Mouse (Mus musculus): ENCODE measurements at regions not wholly inside any gene's neighbourhood (a gene's known extent, or its start where the extent isn't known, plus 50 kb on each side); places are given as distances from the start of the nearest gene placed in this dataset.
A peak's percentile ranks its signal among the peaks of the same experiment; 100 is the strongest.

GRCm38 (mm10) chr7:34587239-34587638 is 69.3 kb downstream of the Kctd15 start:
- no peak for ATAC-seq (replicated peaks; ENCODE audit: low FRiP score)
- no peak for DNase-seq (ENCODE audit: low spot score)
- 93% methylated on average over 3 of the region's 3 CpGs for WGBS

GRCm38 (mm10) chr7:34585312-34585865 is 71.1 kb downstream of the Kctd15 start:
- Histone ChIP-seq H3K4me2 (ENCODE audit: low read depth, low read length, severe bottlenecking) (no peak overlapping the region), H3K9me3 (ENCODE audit: control insufficient read depth, low read length) (no peaks in the 10 kb centered on the region; the same call in 1 of the 2 replicates), H3K4me1 (replicated peaks; ENCODE audit: control insufficient read depth, insufficient read depth, low read length) (no peaks in the 10 kb centered on the region), H3K36me3 (ENCODE audit: control insufficient read depth, insufficient read depth, low read length) (no peaks in the 10 kb centered on the region), H3K27me3 (ENCODE audit: control insufficient read depth, insufficient read depth, low read length) (no peaks in the 10 kb centered on the region), H3K4me3 (ENCODE audit: low read depth, low read length) (no peak overlapping the region), H3K9ac (ENCODE audit: low read length) (no peak overlapping the region), H3K27ac (ENCODE audit: low read depth, low read length) (no peak overlapping the region)
- DNase-seq (ENCODE audit: low spot score) (no peak), ATAC-seq (replicated peaks; ENCODE audit: low FRiP score) (no peak)
- 75% methylated on average over 4 of the region's 4 CpGs for WGBS

More at GRCm38 (mm10) chr7:34587239-34587638, 69.3 kb downstream of the Kctd15 start:
- no peaks in the 10 kb centered on the region for H3K27me3 ChIP-seq (ENCODE audit: control insufficient read depth, insufficient read depth, low read length)
- no peaks in the 10 kb centered on the region for H3K4me1 ChIP-seq (replicated peaks; ENCODE audit: control insufficient read depth, insufficient read depth, low read length)
- no peak overlapping the region for H3K9ac ChIP-seq (ENCODE audit: low read length)
- no peaks in the 10 kb centered on the region; the same call in 1 of the 2 replicates for H3K9me3 ChIP-seq (ENCODE audit: control insufficient read depth, low read length)
- H3K36me3 ChIP-seq (ENCODE audit: control insufficient read depth, insufficient read depth, low read length), result no peaks in the 10 kb centered on the region
- H3K4me2 ChIP-seq (ENCODE audit: low read depth, low read length, severe bottlenecking), result no peak overlapping the region
- no peak overlapping the region for H3K4me3 ChIP-seq (ENCODE audit: low read depth, low read length)
- H3K27ac ChIP-seq (ENCODE audit: low read depth, low read length), result no peak overlapping the region

GRCm38 (mm10) chr7:34584870-34585269 is 71.7 kb downstream of the Kctd15 start:
- H3K27ac ChIP-seq (ENCODE audit: low read depth, low read length), result no peak overlapping the region
- H3K27me3 ChIP-seq (ENCODE audit: control insufficient read depth, insufficient read depth, low read length), result no peaks in the 10 kb centered on the region
- H3K4me1 ChIP-seq (replicated peaks; ENCODE audit: control insufficient read depth, insufficient read depth, low read length), result no peaks in the 10 kb centered on the region
- H3K4me2 ChIP-seq (ENCODE audit: low read depth, low read length, severe bottlenecking), result no peak overlapping the region
- no peak overlapping the region for H3K9ac ChIP-seq (ENCODE audit: low read length)
- no peak for DNase-seq (ENCODE audit: low spot score)
- no peak overlapping the region for H3K4me3 ChIP-seq (ENCODE audit: low read depth, low read length)
- H3K9me3 ChIP-seq (ENCODE audit: control insufficient read depth, low read length), result no peaks in the 10 kb centered on the region; the same call in 1 of the 2 replicates
- ATAC-seq (replicated peaks; ENCODE audit: low FRiP score), result no peak
- no peaks in the 10 kb centered on the region for H3K36me3 ChIP-seq (ENCODE audit: control insufficient read depth, insufficient read depth, low read length)
- 95% methylated on average over 7 of the region's 7 CpGs for WGBS

GRCm38 (mm10) chr7:34580866-34581265 is 75.7 kb downstream of the Kctd15 start:
- no peaks in the 10 kb centered on the region for H3K27me3 ChIP-seq (ENCODE audit: control insufficient read depth, insufficient read depth, low read length)
- H3K4me2 ChIP-seq (ENCODE audit: low read depth, low read length, severe bottlenecking), result no peak overlapping the region
- ATAC-seq (replicated peaks; ENCODE audit: low FRiP score) (no peak), DNase-seq (ENCODE audit: low spot score) (no peak)
- no peak overlapping the region for H3K9ac ChIP-seq (ENCODE audit: low read length)
- WGBS, result 93% methylated on average over 9 of the region's 9 CpGs
- no peaks in the 10 kb centered on the region for H3K36me3 ChIP-seq (ENCODE audit: control insufficient read depth, insufficient read depth, low read length)
- H3K4me3 ChIP-seq (ENCODE audit: low read depth, low read length), result no peak overlapping the region
- H3K4me1 ChIP-seq (replicated peaks; ENCODE audit: control insufficient read depth, insufficient read depth, low read length), result no peaks in the 10 kb centered on the region
- no peaks in the 10 kb centered on the region for H3K9me3 ChIP-seq (ENCODE audit: control insufficient read depth, low read length)
- no peak overlapping the region for H3K27ac ChIP-seq (ENCODE audit: low read depth, low read length)

- no peaks in the 10 kb centered on the region for H3K36me3 ChIP-seq (ENCODE audit: control insufficient read depth, insufficient read depth, low read length)
- DNase-seq (ENCODE audit: low spot score), result no peak
- H3K27me3 ChIP-seq (ENCODE audit: control insufficient read depth, insufficient read depth, low read length), result no peaks in the 10 kb centered on the region
- H3K4me3 ChIP-seq (ENCODE audit: low read depth, low read length), result no peak overlapping the region
- no peak overlapping the region; the same call in 1 of the 2 replicates for H3K9ac ChIP-seq (ENCODE audit: low read length)
- no peak overlapping the region for H3K4me2 ChIP-seq (ENCODE audit: low read depth, low read length, severe bottlenecking)
- H3K9me3 ChIP-seq (ENCODE audit: control insufficient read depth, low read length), result no peaks in the 10 kb centered on the region
- no peak overlapping the region for H3K27ac ChIP-seq (ENCODE audit: low read depth, low read length)
- no peak for ATAC-seq (replicated peaks; ENCODE audit: low FRiP score)
- peaks cover 16% of the 10 kb centered on the region for H3K4me1 ChIP-seq (replicated peaks; ENCODE audit: control insufficient read depth, insufficient read depth, low read length)
- WGBS, result 48% methylated on average over 10 of the region's 10 CpGs
Observed at GRCm38 (mm10) chr7:34571295-34571694, 85.2 kb downstream of the Kctd15 start.

GRCm38 (mm10) chr7:34570114-34571065 is 86.1 kb downstream of the Kctd15 start:
- peak; percentile 83 for DNase-seq (ENCODE audit: low spot score)
- Histone ChIP-seq H3K9me3 (ENCODE audit: control insufficient read depth, low read length) (no peaks in the 10 kb centered on the region), H3K27ac (ENCODE audit: low read depth, low read length) (peak overlapping the region; percentile 75), H3K27me3 (ENCODE audit: control insufficient read depth, insufficient read depth, low read length) (no peaks in the 10 kb centered on the region), H3K36me3 (ENCODE audit: control insufficient read depth, insufficient read depth, low read length) (no peaks in the 10 kb centered on the region), H3K4me2 (ENCODE audit: low read depth, low read length, severe bottlenecking) (peak overlapping the region; percentile 54), H3K4me3 (ENCODE audit: low read depth, low read length) (peak overlapping the region; percentile 27), H3K4me1 (replicated peaks; ENCODE audit: control insufficient read depth, insufficient read depth, low read length) (peaks cover 16% of the 10 kb centered on the region), H3K9ac (ENCODE audit: low read length) (peak overlapping the region; percentile 53)
- ATAC-seq (replicated peaks; ENCODE audit: low FRiP score), result peak; percentile 96
- 2% methylated on average over 43 of the region's 43 CpGs for WGBS

GRCm38 (mm10) chr7:34569747-34570113 is 86.8 kb downstream of the Kctd15 start:
- Histone ChIP-seq H3K4me3 (ENCODE audit: low read depth, low read length) (peak overlapping the region; percentile 27; the same call in 1 of the 2 replicates), H3K4me2 (ENCODE audit: low read depth, low read length, severe bottlenecking) (peak overlapping the region; percentile 54; the same call in 1 of the 2 replicates), H3K27ac (ENCODE audit: low read depth, low read length) (peak overlapping the region; percentile 75; the same call in 1 of the 2 replicates), H3K27me3 (ENCODE audit: control insufficient read depth, insufficient read depth, low read length) (no peaks in the 10 kb centered on the region), H3K9ac (ENCODE audit: low read length) (peak overlapping the region; percentile 53), H3K36me3 (ENCODE audit: control insufficient read depth, insufficient read depth, low read length) (no peaks in the 10 kb centered on the region), H3K9me3 (ENCODE audit: control insufficient read depth, low read length) (no peaks in the 10 kb centered on the region), H3K4me1 (replicated peaks; ENCODE audit: control insufficient read depth, insufficient read depth, low read length) (peaks cover 16% of the 10 kb centered on the region)
- ATAC-seq (replicated peaks; ENCODE audit: low FRiP score) (no peak), DNase-seq (ENCODE audit: low spot score) (no peak)
- 21% methylated on average over 8 of the region's 8 CpGs for WGBS

GRCm38 (mm10) chr7:34567575-34567974 is 89.0 kb downstream of the Kctd15 start:
- WGBS, result 78% methylated on average over 5 of the region's 5 CpGs
- no peak overlapping the region for H3K4me3 ChIP-seq (ENCODE audit: low read depth, low read length)
- H3K4me2 ChIP-seq (ENCODE audit: low read depth, low read length, severe bottlenecking), result no peak overlapping the region
- DNase-seq (ENCODE audit: low spot score), result no peak
- no peaks in the 10 kb centered on the region for H3K36me3 ChIP-seq (ENCODE audit: control insufficient read depth, insufficient read depth, low read length)
- no peaks in the 10 kb centered on the region for H3K9me3 ChIP-seq (ENCODE audit: control insufficient read depth, low read length)
- H3K27me3 ChIP-seq (ENCODE audit: control insufficient read depth, insufficient read depth, low read length), result no peaks in the 10 kb centered on the region
- no peak for ATAC-seq (replicated peaks; ENCODE audit: low FRiP score)
- peaks cover 16% of the 10 kb centered on the region for H3K4me1 ChIP-seq (replicated peaks; ENCODE audit: control insufficient read depth, insufficient read depth, low read length)
- H3K9ac ChIP-seq (ENCODE audit: low read length), result no peak overlapping the region
- H3K27ac ChIP-seq (ENCODE audit: low read depth, low read length), result no peak overlapping the region

Data from forebrain, embryonic 11.5 days (tissue).